Mouse (Mus musculus): ENCODE measurements around the gene Wipf1. TPM values are rescaled to one million over a fixed set of nuclear protein-coding genes. Genes with fewer than 3 reads are reported as not detected.
"Not testable (repeated sequence)": the region's sequence is repeated elsewhere in the genome, so short reads cannot be mapped to it uniquely, and the experiment has no call there.

The Wipf1 gene
- polyA plus RNA-seq, 1 experiment from 2014 or later = 8.2 TPM

- 94% methylated on average over 4 of the region's 4 CpGs for WGBS
- H3K9me3 ChIP-seq (ENCODE audit: control insufficient read depth, low read length); H3K9ac ChIP-seq (ENCODE audit: low read length); H3K27me3 ChIP-seq (ENCODE audit: control insufficient read depth, insufficient read depth, low read length); H3K36me3 ChIP-seq (ENCODE audit: control insufficient read depth, insufficient read depth, low read length); ATAC-seq (ENCODE audit: low FRiP score); H3K4me3 ChIP-seq (ENCODE audit: low read depth, low read length); H3K4me2 ChIP-seq; H3K27ac ChIP-seq (ENCODE audit: low read depth, low read length); DNase-seq (ENCODE audit: low spot score, missing footprints); H3K4me1 ChIP-seq (ENCODE audit: control insufficient read depth, insufficient read depth, low read length): not testable (repeated sequence)
Measured at GRCm38 (mm10) chr2:73506337-73506736, 23.2 kb downstream of the Wipf1 start.

GRCm38 (mm10) chr2:73502863-73503429 is 26.6 kb downstream of the Wipf1 start:
- Histone ChIP-seq H3K27ac (ENCODE audit: low read depth, low read length) (no peak overlapping the region), H3K36me3 (ENCODE audit: control insufficient read depth, insufficient read depth, low read length) (no peaks in the 10 kb centered on the region), H3K9me3 (ENCODE audit: control insufficient read depth, low read length) (no peaks in the 10 kb centered on the region), H3K4me2 (no peak overlapping the region), H3K4me3 (ENCODE audit: low read depth, low read length) (no peak overlapping the region), H3K9ac (ENCODE audit: low read length) (no peak overlapping the region), H3K27me3 (ENCODE audit: control insufficient read depth, insufficient read depth, low read length) (no peaks in the 10 kb centered on the region), H3K4me1 (ENCODE audit: control insufficient read depth, insufficient read depth, low read length) (no peaks in the 10 kb centered on the region)
- ATAC-seq (ENCODE audit: low FRiP score) (no peak), DNase-seq (ENCODE audit: low spot score, missing footprints) (no peak)
- 94% methylated on average over 10 of the region's 10 CpGs for WGBS

- WGBS = 91% methylated on average over 13 of the region's 13 CpGs
- no peak overlapping the region for H3K4me2 ChIP-seq
- no peaks in the 10 kb centered on the region for H3K4me1 ChIP-seq (ENCODE audit: control insufficient read depth, insufficient read depth, low read length)
- H3K27ac ChIP-seq (ENCODE audit: low read depth, low read length) = no peak overlapping the region
- H3K36me3 ChIP-seq (ENCODE audit: control insufficient read depth, insufficient read depth, low read length) = no peaks in the 10 kb centered on the region
- H3K27me3 ChIP-seq (ENCODE audit: control insufficient read depth, insufficient read depth, low read length) = no peaks in the 10 kb centered on the region
- H3K9me3 ChIP-seq (ENCODE audit: control insufficient read depth, low read length) = no peaks in the 10 kb centered on the region
- ATAC-seq (ENCODE audit: low FRiP score) (no peak), DNase-seq (ENCODE audit: low spot score, missing footprints) (no peak)
- no peak overlapping the region for H3K9ac ChIP-seq (ENCODE audit: low read length)
- no peak overlapping the region for H3K4me3 ChIP-seq (ENCODE audit: low read depth, low read length)
Measured at GRCm38 (mm10) chr2:73500864-73501263, 28.7 kb downstream of the Wipf1 start.

- DNase-seq (ENCODE audit: low spot score, missing footprints) = no peak
- no peak overlapping the region for H3K4me2 ChIP-seq
- H3K27ac ChIP-seq (ENCODE audit: low read depth, low read length) = no peak overlapping the region
- H3K9ac ChIP-seq (ENCODE audit: low read length) = no peak overlapping the region
- H3K9me3 ChIP-seq (ENCODE audit: control insufficient read depth, low read length) = no peaks in the 10 kb centered on the region
- no peaks in the 10 kb centered on the region for H3K36me3 ChIP-seq (ENCODE audit: control insufficient read depth, insufficient read depth, low read length)
- no peaks in the 10 kb centered on the region for H3K4me1 ChIP-seq (ENCODE audit: control insufficient read depth, insufficient read depth, low read length)
- ATAC-seq (ENCODE audit: low FRiP score) = no peak
- H3K4me3 ChIP-seq (ENCODE audit: low read depth, low read length) = no peak overlapping the region
- no peaks in the 10 kb centered on the region for H3K27me3 ChIP-seq (ENCODE audit: control insufficient read depth, insufficient read depth, low read length)
Measured at GRCm38 (mm10) chr2:73498322-73498721, 31.2 kb downstream of the Wipf1 start.

- H3K27me3 ChIP-seq (ENCODE audit: control insufficient read depth, insufficient read depth, low read length) = no peaks in the 10 kb centered on the region
- no peaks in the 10 kb centered on the region for H3K4me1 ChIP-seq (ENCODE audit: control insufficient read depth, insufficient read depth, low read length)
- ATAC-seq (ENCODE audit: low FRiP score) (no peak), DNase-seq (ENCODE audit: low spot score, missing footprints) (no peak)
- no peak overlapping the region for H3K4me2 ChIP-seq
- H3K9me3 ChIP-seq (ENCODE audit: control insufficient read depth, low read length) = no peaks in the 10 kb centered on the region
- no peak overlapping the region for H3K9ac ChIP-seq (ENCODE audit: low read length)
- H3K27ac ChIP-seq (ENCODE audit: low read depth, low read length) = no peak overlapping the region
- H3K4me3 ChIP-seq (ENCODE audit: low read depth, low read length) = no peak overlapping the region
- H3K36me3 ChIP-seq (ENCODE audit: control insufficient read depth, insufficient read depth, low read length) = no peaks in the 10 kb centered on the region
- 85% methylated on average over 3 of the region's 3 CpGs for WGBS
Measured at GRCm38 (mm10) chr2:73497572-73497971, 32.0 kb downstream of the Wipf1 start.

GRCm38 (mm10) chr2:73496944-73497343 is 32.6 kb downstream of the Wipf1 start:
- Histone ChIP-seq H3K4me2 (no peak overlapping the region), H3K36me3 (ENCODE audit: control insufficient read depth, insufficient read depth, low read length) (no peaks in the 10 kb centered on the region), H3K9me3 (ENCODE audit: control insufficient read depth, low read length) (no peaks in the 10 kb centered on the region), H3K4me1 (ENCODE audit: control insufficient read depth, insufficient read depth, low read length) (no peaks in the 10 kb centered on the region), H3K27me3 (ENCODE audit: control insufficient read depth, insufficient read depth, low read length) (no peaks in the 10 kb centered on the region), H3K27ac (ENCODE audit: low read depth, low read length) (no peak overlapping the region), H3K4me3 (ENCODE audit: low read depth, low read length) (no peak overlapping the region), H3K9ac (ENCODE audit: low read length) (no peak overlapping the region)
- WGBS = 94% methylated on average over 9 of the region's 9 CpGs
- DNase-seq (ENCODE audit: low spot score, missing footprints) (no peak), ATAC-seq (ENCODE audit: low FRiP score) (no peak)

GRCm38 (mm10) chr2:73496329-73496685 is 33.2 kb downstream of the Wipf1 start:
- DNase-seq (ENCODE audit: low spot score, missing footprints) (no peak), ATAC-seq (ENCODE audit: low FRiP score) (no peak)
- Histone ChIP-seq H3K4me2 (no peak overlapping the region), H3K36me3 (ENCODE audit: control insufficient read depth, insufficient read depth, low read length) (no peaks in the 10 kb centered on the region), H3K27me3 (ENCODE audit: control insufficient read depth, insufficient read depth, low read length) (no peaks in the 10 kb centered on the region), H3K9ac (ENCODE audit: low read length) (no peak overlapping the region), H3K4me1 (ENCODE audit: control insufficient read depth, insufficient read depth, low read length) (no peaks in the 10 kb centered on the region), H3K9me3 (ENCODE audit: control insufficient read depth, low read length) (no peaks in the 10 kb centered on the region), H3K4me3 (ENCODE audit: low read depth, low read length) (no peak overlapping the region), H3K27ac (ENCODE audit: low read depth, low read length) (no peak overlapping the region)
- 82% methylated on average over 4 of the region's 4 CpGs for WGBS

- Histone ChIP-seq H3K27me3 (ENCODE audit: control insufficient read depth, insufficient read depth, low read length) (no peaks in the 10 kb centered on the region), H3K36me3 (ENCODE audit: control insufficient read depth, insufficient read depth, low read length) (no peaks in the 10 kb centered on the region), H3K9ac (ENCODE audit: low read length) (no peak overlapping the region), H3K4me2 (no peak overlapping the region), H3K27ac (ENCODE audit: low read depth, low read length) (no peak overlapping the region), H3K4me3 (ENCODE audit: low read depth, low read length) (no peak overlapping the region), H3K9me3 (ENCODE audit: control insufficient read depth, low read length) (no peaks in the 10 kb centered on the region), H3K4me1 (ENCODE audit: control insufficient read depth, insufficient read depth, low read length) (no peaks in the 10 kb centered on the region)
- DNase-seq (ENCODE audit: low spot score, missing footprints) (no peak), ATAC-seq (ENCODE audit: low FRiP score) (no peak)
- 74% methylated on average over 16 of the region's 16 CpGs for WGBS
Measured at GRCm38 (mm10) chr2:73495617-73496328, 33.8 kb downstream of the Wipf1 start.

- Histone ChIP-seq H3K36me3 (ENCODE audit: control insufficient read depth, insufficient read depth, low read length) (no peaks in the 10 kb centered on the region), H3K4me1 (ENCODE audit: control insufficient read depth, insufficient read depth, low read length) (no peaks in the 10 kb centered on the region), H3K27ac (ENCODE audit: low read depth, low read length) (no peak overlapping the region), H3K27me3 (ENCODE audit: control insufficient read depth, insufficient read depth, low read length) (no peaks in the 10 kb centered on the region), H3K9ac (ENCODE audit: low read length) (no peak overlapping the region), H3K4me3 (ENCODE audit: low read depth, low read length) (no peak overlapping the region), H3K9me3 (ENCODE audit: control insufficient read depth, low read length) (no peaks in the 10 kb centered on the region), H3K4me2 (no peak overlapping the region)
- 78% methylated on average over 3 of the region's 3 CpGs for WGBS
- DNase-seq (ENCODE audit: low spot score, missing footprints) (no peak), ATAC-seq (ENCODE audit: low FRiP score) (no peak)
Measured at GRCm38 (mm10) chr2:73493517-73493916, 36.0 kb downstream of the Wipf1 start.
